Mouse (Mus musculus): Measurements from ENCODE around the gene AI182371. TPM values are rescaled to one million over a fixed set of nuclear protein-coding genes. Genes with fewer than 3 reads are reported as not detected.
A peak's percentile ranks its signal among the peaks of the same experiment; 100 is the strongest.

Gene AI182371
- total RNA-seq (2022) = under 1 TPM in 3 of 4 experiments, not detected in 1; 0.42 to 0.60 (median 0.59) TPM

DNA sequence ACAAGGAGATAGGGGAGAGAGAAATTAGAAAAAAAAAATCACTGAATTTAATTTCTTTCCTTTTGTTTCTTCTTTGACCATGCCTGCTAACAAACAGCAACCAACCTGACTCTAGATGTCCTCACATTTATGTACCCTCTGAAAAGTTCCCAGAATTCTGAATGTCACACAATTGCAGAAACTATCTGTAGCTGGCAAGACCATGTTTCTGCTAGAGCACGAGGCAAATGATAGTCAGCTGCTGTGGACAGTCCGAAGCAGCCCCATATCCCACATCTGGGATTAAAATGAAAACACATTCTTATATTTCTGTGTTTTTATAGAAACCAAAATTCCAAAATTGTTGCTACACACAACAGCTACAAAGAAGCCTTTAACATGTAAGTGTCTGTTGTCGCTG is at the start of gene AI182371:
Gene AI182371, minus strand, starts transcription at position 101 of the 400 bp plus-strand sequence.
- no peak for DNase-seq (ENCODE audit: low spot score in 2 of 2)

DNA sequence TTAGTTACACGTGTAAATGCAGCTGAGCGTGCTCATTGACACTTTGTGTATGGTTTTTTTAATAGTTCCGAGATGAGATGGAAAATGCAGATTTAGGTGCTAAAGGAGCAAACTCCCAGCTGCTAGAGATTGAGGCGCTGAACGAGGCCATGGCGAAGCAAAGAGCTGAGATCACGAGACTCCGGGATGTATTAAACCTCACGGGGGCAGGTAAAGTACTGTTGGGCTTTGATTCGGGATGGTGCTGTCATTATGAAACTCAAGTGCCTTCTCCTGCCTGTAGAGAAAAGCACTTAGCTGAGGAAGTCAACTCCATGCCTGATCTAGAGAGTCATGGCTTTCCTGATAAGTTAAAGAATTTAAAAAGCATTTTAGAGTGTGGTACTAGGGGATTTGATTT is 47.5 kb upstream of the AI182371 start:
- no peak for DNase-seq (ENCODE audit: low spot score in 2 of 2)

DNA sequence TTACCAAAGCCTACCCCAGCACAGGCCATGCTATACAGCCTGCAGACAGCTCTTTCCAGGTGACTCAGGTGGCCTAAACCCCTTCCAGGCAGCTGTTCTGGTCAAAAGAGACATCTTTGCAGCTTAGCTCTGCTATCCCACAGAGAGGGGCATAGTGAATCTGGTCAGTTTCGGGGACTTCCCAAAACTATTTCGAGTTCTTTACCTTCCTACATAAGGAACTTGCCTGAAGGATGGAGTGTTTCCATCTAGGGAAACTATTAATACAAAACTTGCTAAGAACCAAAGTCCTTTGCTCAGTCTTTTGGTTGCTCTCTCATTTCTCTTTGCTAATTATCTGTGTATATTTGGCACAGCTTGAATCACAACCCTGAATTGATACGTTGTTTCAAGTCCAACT is 40.3 kb upstream of the AI182371 start:
- no peak for DNase-seq (ENCODE audit: low spot score in 2 of 2)

DNA sequence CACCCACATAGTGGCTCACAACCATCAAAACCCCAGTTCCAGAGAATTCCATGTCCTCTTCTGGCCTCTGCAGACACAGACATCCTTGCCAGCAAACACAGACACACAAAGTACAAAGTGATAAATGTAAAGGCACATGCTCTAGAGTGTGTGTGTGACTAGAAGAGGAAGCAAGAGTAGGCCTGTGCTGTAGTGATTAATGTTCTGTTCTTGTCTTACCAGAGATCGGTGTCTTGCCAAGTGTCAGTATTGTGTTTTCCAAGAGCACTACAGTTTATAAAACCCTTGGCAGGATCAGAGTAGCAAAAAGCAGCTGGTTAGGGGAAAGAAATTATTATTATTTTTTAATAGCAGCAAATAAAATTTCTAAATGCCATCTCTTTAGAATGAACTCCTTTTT is 37.2 kb upstream of the AI182371 start:
- DNase-seq (ENCODE audit: low spot score in 2 of 2) = no peak

DNA sequence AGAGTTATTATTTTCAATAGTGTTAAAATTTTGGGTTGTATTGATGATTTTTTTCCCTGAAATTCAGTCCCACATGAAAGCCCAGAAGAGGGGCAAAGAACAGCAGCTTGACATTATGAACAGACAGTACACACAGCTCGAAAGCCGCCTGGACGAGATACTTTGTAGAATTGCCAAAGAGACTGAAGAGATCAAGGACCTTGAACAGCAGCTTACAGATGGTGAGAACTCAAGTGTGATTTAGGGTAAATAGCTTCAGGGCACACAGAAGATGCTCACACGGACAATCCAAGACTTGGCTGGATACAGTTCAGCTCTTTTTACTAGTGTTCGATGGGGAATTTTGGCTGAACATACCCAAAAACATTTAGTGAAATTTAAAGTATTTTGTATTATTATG is 32.5 kb upstream of the AI182371 start:
- no peak for DNase-seq (ENCODE audit: low spot score in 2 of 2)

DNA sequence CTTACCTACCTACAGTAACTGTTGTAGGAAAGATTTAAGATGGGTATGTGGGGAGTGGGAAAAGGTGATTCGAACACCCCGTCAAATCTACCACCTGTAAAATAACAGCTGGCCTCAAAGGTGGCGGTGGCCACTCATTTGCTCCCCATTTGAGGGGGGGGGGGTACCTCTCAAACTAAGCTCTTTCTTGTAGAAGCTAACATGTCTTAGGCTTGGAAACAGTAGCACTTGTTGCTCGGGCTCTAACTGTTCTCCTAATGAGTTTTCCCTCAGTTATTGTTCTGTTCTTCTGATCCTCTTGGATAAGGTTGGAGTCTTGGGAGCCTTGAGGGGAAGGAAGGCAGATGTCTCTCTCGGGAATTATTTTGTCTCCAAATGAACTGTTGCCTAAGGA is 31.3 kb upstream of the AI182371 start:
- DNase-seq (ENCODE audit: low spot score in 2 of 2) = no peak

DNA sequence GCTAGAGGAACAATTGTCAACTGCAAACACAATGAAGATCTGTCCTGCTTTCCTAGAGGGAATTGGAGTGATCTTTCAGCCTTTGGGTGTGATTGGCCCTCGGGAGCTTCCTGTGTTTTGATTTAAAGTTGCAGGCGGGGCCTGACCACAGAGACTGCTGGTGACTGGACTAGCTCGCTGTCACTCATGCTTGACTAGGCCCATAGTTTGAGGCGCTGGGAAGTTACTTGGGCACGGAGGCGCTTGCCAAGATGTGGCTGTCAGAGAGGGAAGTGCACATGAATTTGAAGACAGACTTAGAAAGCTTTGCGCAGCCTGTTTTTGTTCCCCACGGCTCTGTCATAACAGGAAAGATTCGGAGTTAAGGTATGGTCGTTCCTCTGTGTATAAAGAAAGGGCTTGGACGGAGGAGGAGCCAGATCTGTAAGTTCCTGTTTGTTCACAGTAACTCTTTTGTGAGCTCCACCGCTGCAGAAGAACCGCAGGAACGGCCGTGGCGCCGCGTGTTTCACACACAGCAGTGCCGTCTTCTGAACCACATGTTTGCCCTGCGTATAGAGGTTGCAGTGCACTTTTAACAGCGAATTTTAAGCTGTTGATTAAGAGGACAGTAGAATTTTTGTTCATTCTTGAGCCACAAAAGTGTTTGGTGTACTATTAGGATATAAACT is 30.8 kb upstream of the AI182371 start:
- DNase-seq (ENCODE audit: low spot score in 2 of 2) = peak; percentile 91 to 97

DNA sequence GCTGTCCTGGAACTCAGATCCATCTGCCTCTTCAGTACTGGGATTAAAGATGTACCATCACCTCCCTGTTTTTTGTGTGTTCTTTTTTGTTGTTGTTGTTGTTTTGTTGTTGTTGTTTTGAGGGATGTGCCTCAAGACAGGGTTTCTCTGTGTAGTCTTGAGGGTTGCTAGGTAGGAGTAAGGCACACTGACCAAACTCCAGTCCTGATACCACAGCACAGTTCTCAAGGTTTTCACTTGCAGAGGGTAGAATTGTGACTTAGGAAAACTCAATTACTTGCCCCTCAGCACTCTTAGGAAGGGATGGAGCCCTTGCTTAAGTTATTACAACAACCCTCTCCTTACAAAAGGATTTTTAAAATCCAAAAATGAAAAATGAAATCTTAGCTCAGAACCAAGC is 30.1 kb upstream of the AI182371 start:
- DNase-seq (ENCODE audit: low spot score in 2 of 2) = no peak

DNA sequence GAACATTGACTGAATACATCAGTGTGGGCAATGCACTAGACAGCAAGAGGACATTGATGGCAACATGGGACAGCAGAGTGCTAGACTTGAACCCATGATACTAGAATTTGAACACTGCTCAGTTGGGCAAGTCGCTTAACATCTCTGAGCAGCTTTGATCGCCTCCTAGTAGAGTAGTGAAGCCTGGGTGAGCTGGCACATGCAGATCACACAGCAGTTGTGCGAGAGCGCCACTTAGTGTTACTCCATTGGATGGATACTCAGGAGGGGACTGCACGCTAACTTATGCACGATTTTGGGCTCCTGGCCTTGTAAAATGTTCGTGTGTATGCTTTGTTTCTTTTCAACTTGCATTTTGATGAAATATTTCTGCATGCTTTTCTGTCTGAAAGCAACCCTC is 23.4 kb upstream of the AI182371 start:
- DNase-seq (ENCODE audit: low spot score in 2 of 2) = no peak

DNA sequence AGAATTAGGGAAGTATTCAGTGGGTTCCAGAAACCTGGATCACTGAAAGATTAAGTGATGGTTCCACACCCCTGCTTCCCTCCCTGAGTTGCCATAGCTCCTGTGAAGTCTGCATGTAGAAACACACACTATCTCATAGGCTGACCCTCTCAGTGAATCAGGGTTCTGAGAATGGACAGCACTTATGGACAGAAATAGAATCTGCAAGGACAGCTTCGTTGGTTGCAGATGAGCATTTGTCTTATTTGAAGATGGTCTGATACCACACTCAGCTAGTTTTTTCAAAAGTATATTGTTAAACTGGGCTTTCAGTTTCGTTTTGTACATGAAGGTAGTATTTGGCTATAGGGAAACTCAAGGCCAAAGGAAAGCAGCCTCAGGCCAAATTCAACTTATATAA is 9.2 kb upstream of the AI182371 start:
- no peak for DNase-seq (ENCODE audit: low spot score in 2 of 2)

DNA sequence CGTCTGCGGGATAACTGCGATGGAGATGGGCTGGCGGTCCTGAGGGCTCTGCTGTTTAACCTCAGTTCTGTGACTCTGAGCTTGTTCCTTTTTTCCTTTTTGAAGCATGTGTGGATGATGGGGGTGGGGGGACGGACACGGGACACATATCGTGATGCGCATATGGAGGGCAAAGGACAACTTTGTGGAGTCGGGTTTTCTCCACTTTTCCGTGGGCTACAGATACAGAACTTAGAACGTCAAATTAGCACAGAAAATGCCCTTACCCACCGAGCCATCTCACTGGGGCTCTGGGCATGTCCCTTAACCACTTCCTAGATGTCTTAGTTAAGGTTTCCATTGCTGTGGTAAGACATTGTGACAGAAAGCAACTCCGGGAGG is 8.6 kb upstream of the AI182371 start:
- DNase-seq (ENCODE audit: low spot score in 2 of 2) = no peak

DNA sequence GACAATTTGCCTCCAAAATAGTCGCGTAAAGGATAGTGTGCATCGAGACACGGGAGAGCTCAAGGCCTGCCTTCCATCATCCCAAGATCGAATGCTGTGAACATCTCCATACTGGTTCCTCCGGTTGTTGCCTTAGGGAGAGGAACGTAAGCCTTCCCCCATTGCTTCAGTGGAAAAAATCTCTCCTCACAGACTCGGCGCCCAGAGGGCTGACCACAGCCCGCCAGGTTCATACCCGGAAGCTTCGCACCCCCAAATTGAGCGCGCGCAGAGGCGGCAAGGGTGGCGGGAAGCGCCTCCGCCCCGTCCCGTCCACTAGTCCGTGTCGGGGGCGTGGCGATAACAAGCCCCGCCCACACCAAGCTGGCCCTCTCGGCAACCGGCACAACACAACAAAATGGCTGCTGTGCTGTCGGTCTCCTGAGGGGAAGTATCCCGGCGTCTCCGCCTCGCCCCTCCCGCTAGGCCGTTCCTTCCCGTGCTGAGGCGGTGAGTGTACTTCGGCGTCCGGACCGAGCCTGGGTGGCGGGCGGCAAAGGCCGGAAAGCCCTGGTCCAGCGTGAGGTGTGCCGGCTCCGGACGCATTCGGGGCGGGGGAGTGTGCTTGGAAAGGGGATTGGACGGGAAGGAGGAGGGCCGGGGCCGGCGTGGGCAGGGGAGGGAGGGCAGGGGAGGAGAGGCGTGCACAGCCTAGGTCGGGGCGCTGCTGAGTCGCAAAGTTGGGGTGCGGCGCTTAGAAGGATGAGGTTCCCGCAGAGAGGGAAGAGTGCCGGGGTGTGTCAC is 8.0 kb upstream of the AI182371 start, which contains the start of gene Cntrl:
Gene Cntrl, plus strand, starts transcription at position 352 of the 783 bp plus-strand sequence.
- peak; percentile 91 to 92 for DNase-seq (ENCODE audit: low spot score in 2 of 2)

DNA sequence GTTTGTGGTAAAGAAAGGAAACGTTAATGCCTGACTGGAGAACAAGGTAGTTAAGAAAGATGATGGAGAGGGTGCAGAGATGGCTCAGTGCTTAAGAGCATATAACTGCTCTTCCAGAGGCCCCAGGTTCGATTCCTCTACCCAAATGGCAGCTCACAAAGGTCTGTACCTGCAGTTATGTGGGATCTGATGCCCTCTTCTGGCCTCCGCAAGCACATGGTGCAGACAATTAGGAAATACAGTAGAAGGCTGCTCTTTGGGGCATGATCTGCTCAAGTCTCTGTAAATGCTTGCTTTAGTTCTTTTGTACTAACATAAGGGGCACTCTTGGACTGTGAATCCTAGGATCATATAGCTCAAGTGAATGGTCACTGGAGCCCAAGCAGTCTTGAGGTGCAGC is 7.4 kb upstream of the AI182371 start:
- peak in 1 of 2 experiments; percentile 36 for DNase-seq (ENCODE audit: low spot score in 2 of 2)

DNA sequence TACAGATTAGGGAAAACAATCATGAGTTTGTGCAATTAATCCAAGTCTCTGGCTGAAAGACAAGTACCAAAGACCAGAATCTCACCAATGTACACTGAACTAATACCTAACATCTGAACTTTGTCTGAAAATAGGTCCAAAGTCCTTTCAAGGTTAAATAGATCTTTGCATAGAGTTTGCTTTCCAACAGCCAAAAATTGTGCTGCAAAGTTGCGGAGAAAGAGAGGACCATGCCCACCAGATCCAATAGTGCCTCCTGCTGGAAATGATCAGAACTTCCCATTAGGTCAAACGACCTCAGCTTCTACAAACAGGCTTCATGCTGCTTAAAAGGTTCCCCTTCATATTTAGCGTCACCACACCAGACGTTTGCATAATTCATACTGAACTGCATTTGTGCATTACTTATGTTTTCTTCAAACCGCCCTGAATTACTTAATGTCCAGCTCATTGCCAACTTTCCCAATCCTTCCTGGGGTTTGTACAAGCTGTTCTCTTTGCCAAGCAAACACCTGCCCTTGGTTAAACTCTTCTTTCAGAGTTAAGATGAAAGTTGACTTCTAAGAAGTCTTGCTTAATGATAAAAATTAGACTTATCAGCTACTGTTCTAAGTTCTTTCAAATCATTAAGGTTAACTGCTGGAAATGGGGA is 6.8 kb upstream of the AI182371 start:
- DNase-seq (ENCODE audit: low spot score in 2 of 2) = no peak

DNA sequence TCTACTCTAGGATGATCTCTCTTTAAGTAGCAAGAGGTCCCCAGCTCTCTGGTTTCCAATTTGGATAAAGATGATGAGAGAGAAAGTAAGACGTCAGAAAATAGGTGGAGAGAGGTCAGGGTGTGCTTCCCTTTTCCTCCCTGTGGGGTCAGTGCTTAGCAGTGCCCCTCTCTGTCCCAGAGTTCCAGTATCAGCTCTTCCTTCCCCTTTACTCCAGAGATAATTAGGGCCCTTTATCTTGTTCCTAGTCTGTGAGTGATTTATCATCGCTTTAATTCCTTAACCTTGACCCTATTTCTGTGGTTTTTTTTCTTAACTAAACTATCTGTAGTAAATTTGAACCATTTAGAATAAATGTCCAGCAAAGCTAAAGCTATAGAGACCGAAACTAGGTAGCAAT is 3.5 kb upstream of the AI182371 start:
- no peak for DNase-seq (ENCODE audit: low spot score in 2 of 2)

DNA sequence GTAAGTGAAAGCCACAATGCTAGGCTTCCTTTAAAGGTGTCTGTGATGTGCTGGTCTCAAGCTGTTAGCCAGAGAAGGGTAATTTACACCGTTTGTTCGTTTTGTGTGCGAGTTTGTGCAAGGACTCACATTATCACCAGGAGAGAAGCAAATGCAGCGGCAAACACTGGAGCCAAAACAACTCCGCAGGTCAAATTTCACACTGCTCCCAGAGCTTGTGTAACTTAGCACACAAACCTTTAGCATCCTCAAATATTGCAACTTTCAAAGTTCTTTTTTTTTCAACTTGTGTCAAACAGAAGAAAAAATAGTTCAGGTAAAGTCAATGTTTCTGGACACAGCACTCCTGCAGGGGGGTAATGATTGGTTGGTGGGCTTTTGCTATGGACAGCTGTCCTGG is 2.2 kb upstream of the AI182371 start:
- no peak for DNase-seq (ENCODE audit: low spot score in 2 of 2)

DNA sequence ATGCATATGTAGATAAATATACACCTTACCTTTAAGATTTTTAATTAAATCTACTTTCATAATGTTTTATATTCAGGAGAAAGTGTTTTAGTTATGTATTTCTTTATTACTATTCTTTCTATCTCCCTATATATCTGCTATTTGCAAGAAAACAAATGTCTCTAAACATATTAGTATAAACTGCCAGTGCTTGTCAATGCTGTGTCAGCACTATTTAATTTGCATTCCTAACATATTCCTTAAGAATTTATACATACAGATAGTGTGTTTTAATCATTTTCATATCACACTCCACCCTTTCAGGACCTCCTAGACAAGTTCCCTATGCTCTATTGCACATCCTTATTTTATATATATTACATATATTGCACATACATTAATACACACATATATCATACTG is 1.4 kb upstream of the AI182371 start:
- DNase-seq (ENCODE audit: low spot score in 2 of 2) = no peak

DNA sequence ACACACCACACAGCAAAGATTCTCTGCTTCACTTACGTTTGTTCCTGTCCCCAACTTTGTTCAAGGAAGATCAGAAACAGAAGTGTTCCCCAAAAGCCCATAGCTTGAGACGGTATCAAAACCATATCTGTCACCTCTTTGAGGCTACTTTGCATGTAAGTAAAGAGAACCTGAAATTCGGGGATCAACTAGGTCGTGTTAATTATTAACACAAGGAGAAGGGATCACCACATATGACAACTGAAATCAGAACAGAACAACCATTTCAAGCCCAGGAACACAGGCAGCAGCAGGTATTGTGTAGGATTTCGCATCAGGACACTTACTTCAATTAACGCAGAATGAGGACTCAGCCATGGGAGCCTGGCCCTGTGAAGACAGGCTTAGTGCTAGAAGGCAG is 814 bp downstream of the AI182371 start:
- DNase-seq (ENCODE audit: low spot score in 2 of 2) = no peak

DNA sequence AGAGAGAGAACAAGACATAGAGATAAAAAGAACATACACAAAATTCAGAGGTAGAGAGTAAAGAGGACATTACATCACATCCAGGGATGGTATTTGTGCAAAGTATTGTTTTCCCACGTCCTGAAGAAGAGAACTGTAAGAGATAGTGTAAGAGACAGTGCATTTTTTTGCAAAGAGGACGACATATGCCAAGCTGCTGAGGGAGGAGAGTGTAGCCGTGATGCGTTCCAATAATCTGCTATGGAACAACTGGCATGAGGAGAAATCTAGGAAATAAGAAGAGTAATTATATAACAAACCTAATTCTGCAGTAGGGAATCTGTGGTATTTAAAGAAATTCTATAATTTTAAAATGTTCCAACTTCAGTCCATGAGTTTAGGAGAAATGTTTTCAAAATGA is 13.9 kb downstream of the AI182371 start:
- DNase-seq (ENCODE audit: low spot score in 2 of 2) = no peak

DNA sequence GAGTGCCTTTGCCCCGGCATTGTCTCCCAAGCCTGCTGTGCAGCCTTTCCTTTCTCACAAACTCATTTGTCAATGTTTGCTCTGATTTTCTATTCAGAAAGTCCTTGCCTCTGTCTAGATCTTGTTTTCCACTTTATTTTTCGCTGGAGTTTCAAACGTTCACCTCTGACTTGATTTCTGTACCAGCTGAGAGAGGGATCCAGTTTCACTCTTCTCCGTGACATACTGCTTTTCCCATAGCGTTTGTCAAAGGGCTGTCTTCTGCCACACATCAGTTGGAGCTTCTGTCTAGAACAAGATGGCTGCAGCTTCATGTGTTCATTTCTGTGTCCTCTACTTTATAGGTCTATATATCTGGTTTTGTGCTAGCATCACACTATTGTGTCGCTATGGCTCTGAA is 22.2 kb downstream of the AI182371 start:
- DNase-seq (ENCODE audit: low spot score in 2 of 2) = no peak

DNA sequence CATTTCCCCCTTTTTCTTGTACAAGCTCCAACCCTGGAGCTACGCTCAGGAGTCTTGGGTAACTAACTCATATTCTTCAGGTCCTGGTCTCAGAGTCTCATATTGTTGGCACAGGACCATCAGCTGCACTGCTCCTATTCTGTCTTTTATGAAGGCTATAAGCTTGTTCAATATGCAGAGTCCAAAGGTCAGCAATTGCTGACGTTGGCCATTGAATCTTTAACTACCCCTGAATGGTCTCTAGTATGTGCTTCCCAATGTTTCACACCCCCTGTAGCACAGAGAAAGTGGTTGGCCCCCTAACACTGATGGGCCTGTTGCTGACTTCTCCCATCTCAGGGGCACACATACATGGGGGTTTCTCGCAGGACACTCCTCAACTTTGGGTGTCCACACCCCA is 27.0 kb downstream of the AI182371 start:
- DNase-seq (ENCODE audit: low spot score in 2 of 2) = no peak

DNA sequence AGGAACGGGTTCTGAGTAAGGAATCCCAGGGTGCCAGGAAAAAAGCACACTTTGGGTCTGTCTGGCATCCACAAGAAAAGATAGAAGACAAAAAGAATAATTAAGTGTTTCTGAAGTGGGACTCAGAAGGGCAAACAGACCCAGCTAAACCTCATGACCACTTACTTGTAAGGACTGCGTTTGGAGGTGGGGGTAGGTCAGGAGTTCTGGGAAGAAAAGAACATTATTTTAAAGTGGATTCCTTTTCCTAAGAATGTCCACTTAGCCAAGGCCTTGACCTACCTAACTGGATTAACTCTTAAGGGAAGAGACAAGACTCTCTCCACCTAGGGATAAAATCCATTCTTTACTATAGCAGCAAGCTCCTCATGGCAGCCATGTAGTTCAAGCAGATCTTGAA is 28.8 kb downstream of the AI182371 start:
- DNase-seq (ENCODE audit: low spot score in 2 of 2) = no peak

DNA sequence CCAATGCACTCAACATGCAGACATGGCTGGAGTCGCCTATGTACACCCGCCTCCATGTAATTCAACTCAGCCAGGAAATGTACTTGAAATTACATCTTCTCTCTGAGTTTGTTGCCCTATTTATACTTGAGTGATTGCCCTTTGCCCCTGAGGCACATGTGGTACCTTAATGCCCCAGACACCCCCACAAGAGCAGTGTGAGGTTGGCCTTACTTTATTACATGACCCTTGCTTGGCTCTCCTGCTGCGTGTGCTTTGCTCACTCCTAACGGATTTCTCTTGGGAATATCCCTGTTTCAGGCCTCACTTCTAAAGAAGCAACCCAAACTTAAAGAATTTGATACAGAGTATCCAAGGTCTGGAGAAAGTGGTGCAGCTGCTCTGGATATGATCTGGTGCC is 31.1 kb downstream of the AI182371 start:
- no peak for DNase-seq (ENCODE audit: low spot score in 2 of 2)

Measured in left cerebral cortex, adult 8-10 months (tissue).